Mouse (Mus musculus) neural tube, embryonic 14.5 days (tissue): ENCODE measurements at regions not wholly inside any gene's neighbourhood (a gene's known extent, or its start where the extent isn't known, plus 50 kb on each side); places are given as distances from the start of the nearest gene placed in this dataset.

Experiments used
- ATAC-seq: fragments of 200-750 bp; cut with Nextera tagmentation; 2 replicates; pipeline ENCODE4 v1.8.0; 2017; ENCODE audit warnings: low read depth, mild to moderate bottlenecking, moderate TSS enrichment, moderate library complexity
- H3K27ac ChIP-seq: fragments of 300-500 bp; sonication (generic); 2 replicates; pipeline ENCODE4 v1.5.1; 2014; ENCODE audit warnings: low read depth, mild to moderate bottlenecking, control low read depth, low read length, moderate library complexity, mixed read lengths
- H3K27me3 ChIP-seq: fragments of 300-500 bp; sonication (generic); 2 replicates; pipeline ENCODE4 v1.6.1; 2014; ENCODE audit warnings: low read length; ENCODE audit not compliant: control insufficient read depth, insufficient read depth
- H3K36me3 ChIP-seq: fragments of 300-500 bp; sonication (generic); 2 replicates; pipeline ENCODE4 v1.6.1; 2014; ENCODE audit warnings: low read length, mixed read lengths; ENCODE audit not compliant: control insufficient read depth, insufficient read depth
- H3K4me1 ChIP-seq: fragments of 300-500 bp; sonication (generic); 2 replicates; pipeline ENCODE4 v1.6.1; 2014; ENCODE audit warnings: low read length; ENCODE audit not compliant: control insufficient read depth, insufficient read depth
- H3K4me2 ChIP-seq: fragments of 300-500 bp; sonication (generic); 2 replicates; pipeline ENCODE4 v1.6.1; 2014; ENCODE audit warnings: mild to moderate bottlenecking, low read depth, low read length, control low read depth
- H3K4me3 ChIP-seq: fragments of 300-500 bp; sonication (generic); 2 replicates; pipeline ENCODE4 v1.5.1; 2014; ENCODE audit warnings: low read depth, low read length, control low read depth, mixed read lengths
- H3K9ac ChIP-seq: fragments of 300-500 bp; sonication (generic); replicated peaks from 2 replicates; pipeline ENCODE4 v1.6.1; 2014; ENCODE audit warnings: low read depth, mild to moderate bottlenecking, control low read depth, low read length, mixed read lengths
- H3K9me3 ChIP-seq: fragments of 300-500 bp; sonication (generic); 2 replicates; pipeline ENCODE4 v1.6.1; 2016; ENCODE audit warnings: low read length; ENCODE audit not compliant: control insufficient read depth
- WGBS: fragments of 180-500 bp; shearing (Covaris S2); extraction: QIAGEN DNeasy Blood & Tissue Kit; methylation state at CpG from one replicate; pipeline ENCODE4 v1.1.7; 2014; 5-methylcytosine and 5-hydroxymethylcytosine counted together

- Histone ChIP-seq H3K36me3 (no peaks in the 10 kb centered on the region), H3K9me3 (no peaks in the 10 kb centered on the region), H3K4me1 (no peaks in the 10 kb centered on the region), H3K27me3 (no peaks in the 10 kb centered on the region), H3K9ac (no peak overlapping the region), H3K4me3 (no peak overlapping the region), H3K4me2 (no peak overlapping the region), H3K27ac (no peak overlapping the region)
- WGBS, result 57% methylated on average over 5 of the region's 5 CpGs
- no peak for ATAC-seq
Measured at GRCm38 (mm10) chr5:148454200-148454599, 54.5 kb upstream of the Slc7a1 start.

GRCm38 (mm10) chr5:148453776-148454175 is 54.1 kb upstream of the Slc7a1 start:
- no peaks in the 10 kb centered on the region for H3K9me3 ChIP-seq
- no peaks in the 10 kb centered on the region for H3K27me3 ChIP-seq
- peak; percentile 69 for ATAC-seq
- H3K4me2 ChIP-seq, result no peak overlapping the region
- H3K9ac ChIP-seq, result no peak overlapping the region
- peak overlapping the region; percentile 17; the same call in 1 of the 2 replicates for H3K27ac ChIP-seq
- no peaks in the 10 kb centered on the region for H3K36me3 ChIP-seq
- 33% methylated on average over 12 of the region's 12 CpGs for WGBS
- H3K4me1 ChIP-seq, result no peaks in the 10 kb centered on the region
- no peak overlapping the region for H3K4me3 ChIP-seq

- H3K9me3 ChIP-seq, result no peaks in the 10 kb centered on the region
- H3K27me3 ChIP-seq, result no peaks in the 10 kb centered on the region
- no peaks in the 10 kb centered on the region for H3K4me1 ChIP-seq
- H3K4me3 ChIP-seq, result no peak overlapping the region
- peak overlapping the region; percentile 17; the same call in 1 of the 2 replicates for H3K27ac ChIP-seq
- H3K4me2 ChIP-seq, result no peak overlapping the region; the same call in 1 of the 2 replicates
- no peak overlapping the region for H3K9ac ChIP-seq
- no peaks in the 10 kb centered on the region for H3K36me3 ChIP-seq
- peak; percentile 44 for ATAC-seq
- WGBS, result 41% methylated on average over 17 of the region's 17 CpGs
Measured at GRCm38 (mm10) chr5:148452909-148453632, 53.4 kb upstream of the Slc7a1 start.

- H3K4me3 ChIP-seq, result no peak overlapping the region
- WGBS, result 47% methylated on average over 7 of the region's 7 CpGs
- no peak for ATAC-seq
- no peak overlapping the region for H3K9ac ChIP-seq
- no peaks in the 10 kb centered on the region for H3K36me3 ChIP-seq
- no peak overlapping the region for H3K27ac ChIP-seq
- no peak overlapping the region for H3K4me2 ChIP-seq
- H3K9me3 ChIP-seq, result no peaks in the 10 kb centered on the region
- no peaks in the 10 kb centered on the region for H3K4me1 ChIP-seq
- H3K27me3 ChIP-seq, result no peaks in the 10 kb centered on the region
Measured at GRCm38 (mm10) chr5:148451811-148452210, 52.1 kb upstream of the Slc7a1 start.

- no peak overlapping the region for H3K27ac ChIP-seq
- WGBS, result 51% methylated on average over 11 of the region's 11 CpGs
Measured at GRCm38 (mm10) chr5:148450924-148451323, 51.2 kb upstream of the Slc7a1 start.

More at GRCm38 (mm10) chr5:148450924-148451323, 51.2 kb upstream of the Slc7a1 start:
- Histone ChIP-seq H3K4me3 (no peak overlapping the region), H3K36me3 (no peaks in the 10 kb centered on the region), H3K4me2 (no peak overlapping the region), H3K27me3 (no peaks in the 10 kb centered on the region), H3K9ac (no peak overlapping the region), H3K4me1 (no peaks in the 10 kb centered on the region), H3K9me3 (no peaks in the 10 kb centered on the region)
- no peak for ATAC-seq
